Mouse (Mus musculus) mouse trophoblast stem cell (cell line): ENCODE measurements around the gene Aip.
"Not testable (repeated sequence)": the region's sequence is repeated elsewhere in the genome, so short reads cannot be mapped to it uniquely, and the experiment has no call there.

Experiments used
- in situ Hi-C, 2 experiments: fragments of 300-500 bp; cut with MseI, MboI; formaldehyde crosslinking; loops; 2 replicates in 1 of 2; 3 replicates in 1 of 2; pipeline ENCODE4 v1.15.1; 2025

Gene Aip

GRCm38 (mm10) chr19:4064501-4064900 is 61.2 kb downstream of the Aip start:
- in situ Hi-C loops: not testable (repeated sequence)
